Mouse (Mus musculus) liver, postnatal 0 days (tissue): ENCODE results near the gene Eif4g3.

Experiments used
- CTCF ChIP-seq: sonication (generic); IDR thresholded peaks from 2 replicates; pipeline ENCODE4 v1.5.1; 2016; ENCODE audit warnings: antibody characterized with exemption, low read depth
- EP300 ChIP-seq: IDR thresholded peaks from 2 replicates; pipeline ENCODE4 v1.6.1; 2016; ENCODE audit warnings: antibody characterized with exemption, low read depth, mild to moderate bottlenecking

- no peak for TF ChIP-seq CTCF
- TF ChIP-seq EP300: no peak
Observed at GRCm38 (mm10) chr4:138131226-138131625, 138.4 kb downstream of the Eif4g3 start.
